Mouse (Mus musculus) natural killer cell, adult 2 months (primary cell): Measurements from ENCODE around the gene Tiparp.

Source experiments
- DNase-seq, 2 experiments: peaks; one replicate each; pipeline ENCODE4 v3.0.0; 2022; ENCODE audit warnings: low spot score in 2 of 2

Tiparp gene

DNA sequence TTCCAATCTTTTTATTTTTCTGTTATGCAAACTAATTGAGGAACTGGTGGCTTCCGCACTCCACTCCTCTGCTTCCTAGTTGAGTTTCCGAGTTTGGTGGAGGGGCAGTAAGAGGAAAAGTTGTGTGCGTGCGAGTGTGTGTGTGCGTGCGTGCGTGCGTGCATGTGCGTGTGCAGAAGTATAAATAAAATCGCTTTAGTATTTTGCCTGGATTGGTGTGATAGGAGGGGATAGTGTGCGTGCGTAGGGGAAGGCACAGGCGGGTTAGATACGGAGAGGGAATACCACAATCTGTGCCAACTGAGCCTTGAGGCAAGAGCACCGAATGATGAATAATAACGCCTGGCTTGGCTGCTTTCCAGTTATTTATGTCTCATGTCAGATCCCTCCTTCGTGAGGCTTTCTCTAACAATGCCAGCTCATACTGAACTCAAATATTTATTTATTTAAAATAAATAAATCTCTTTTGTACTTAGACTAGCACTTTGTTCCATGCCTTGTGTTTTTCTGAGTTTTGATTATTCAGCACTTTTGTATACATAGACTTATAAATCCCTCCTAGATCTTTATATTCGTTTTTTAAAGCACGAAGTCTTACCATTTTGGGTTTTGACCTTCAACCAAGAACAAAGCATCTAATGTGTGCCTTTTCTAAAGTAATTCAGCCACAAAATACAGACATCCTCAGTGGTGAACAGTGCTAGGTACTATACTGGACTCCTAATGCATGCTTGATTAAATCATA, 1.4 kb downstream of the Tiparp start:
- no peak for DNase-seq

- no peak for DNase-seq
These were observed 4.8 kb downstream of the Tiparp start for GRCm38 (mm10) chr3:65533014-65533413.

DNA sequence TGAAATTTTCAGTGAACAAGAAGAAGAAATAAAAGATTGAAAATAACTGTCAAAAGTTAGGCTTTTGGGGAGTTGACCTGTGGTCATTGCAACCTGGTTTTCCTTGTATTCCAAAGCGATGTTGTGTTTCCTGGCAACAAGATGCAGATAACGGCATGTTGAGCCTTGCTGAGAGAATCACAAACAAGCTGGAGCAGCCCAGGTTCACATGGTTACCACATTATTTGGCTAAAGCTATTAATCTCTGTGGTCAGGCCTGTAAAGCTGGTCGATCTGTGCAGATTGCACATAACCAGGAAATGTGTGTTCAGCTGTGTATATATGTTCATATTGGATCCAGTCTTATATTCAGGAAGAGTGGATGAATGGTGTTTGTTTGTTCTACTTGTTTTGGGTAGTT, 5.4 kb downstream of the Tiparp start:
- DNase-seq, result no peak

- no peak for DNase-seq
These were observed 6.3 kb downstream of the Tiparp start for GRCm38 (mm10) chr3:65534488-65534887.

DNA sequence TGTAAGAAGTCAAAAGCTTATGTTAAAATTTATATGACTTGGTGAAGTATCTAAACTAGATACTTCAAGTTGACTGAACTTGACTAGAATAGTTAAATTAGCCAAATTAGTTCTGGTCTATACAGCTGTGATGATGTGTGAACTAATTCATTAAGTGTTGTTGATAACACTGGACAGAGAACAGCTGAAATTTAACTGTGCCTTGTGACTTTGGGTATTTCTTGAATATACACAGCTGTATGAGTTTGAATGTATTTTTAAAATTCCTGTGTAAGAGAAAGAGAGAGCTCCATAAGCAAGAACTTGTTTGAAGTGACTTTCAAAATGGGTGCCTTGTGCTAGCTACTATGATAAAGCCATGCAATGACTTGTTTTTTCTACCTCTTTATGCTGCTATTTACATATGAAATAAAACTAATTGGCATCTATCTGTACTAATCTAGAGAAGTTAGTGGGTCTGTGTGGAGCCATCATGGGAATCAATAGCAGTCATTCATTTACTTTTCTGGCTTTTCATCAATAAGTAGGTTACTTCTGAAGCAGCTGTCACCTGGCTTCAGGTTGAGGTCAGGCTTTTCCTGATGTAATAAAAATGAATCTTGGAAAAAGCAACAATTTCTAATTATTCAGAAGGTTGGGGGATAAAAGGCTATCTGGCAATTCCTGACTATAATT, 7.0 kb downstream of the Tiparp start:
- DNase-seq, result no peak

DNA sequence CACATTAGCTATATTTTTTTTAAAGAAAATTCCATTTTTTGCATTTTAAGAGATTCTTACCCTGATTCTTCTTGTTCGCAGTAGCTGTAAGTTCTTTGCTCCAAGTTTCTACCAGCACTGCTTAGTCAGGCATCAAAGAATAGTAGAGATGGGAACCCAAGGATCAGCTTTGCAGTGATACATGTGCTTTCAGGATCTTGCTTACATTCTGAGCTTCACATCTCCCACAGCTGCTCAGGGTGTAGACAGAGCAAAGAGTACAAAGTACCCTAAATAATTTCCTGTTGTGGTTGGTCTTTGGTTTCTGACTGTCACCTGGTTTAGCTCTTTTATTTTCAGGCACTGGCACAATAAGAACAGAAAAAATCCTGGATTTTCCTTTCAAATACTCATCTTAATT, 9.1 kb downstream of the Tiparp start:
- DNase-seq, result no peak

GRCm38 (mm10) chr3:65540906-65541551, 12.8 kb downstream of the Tiparp start:
- DNase-seq, result no peak

DNA sequence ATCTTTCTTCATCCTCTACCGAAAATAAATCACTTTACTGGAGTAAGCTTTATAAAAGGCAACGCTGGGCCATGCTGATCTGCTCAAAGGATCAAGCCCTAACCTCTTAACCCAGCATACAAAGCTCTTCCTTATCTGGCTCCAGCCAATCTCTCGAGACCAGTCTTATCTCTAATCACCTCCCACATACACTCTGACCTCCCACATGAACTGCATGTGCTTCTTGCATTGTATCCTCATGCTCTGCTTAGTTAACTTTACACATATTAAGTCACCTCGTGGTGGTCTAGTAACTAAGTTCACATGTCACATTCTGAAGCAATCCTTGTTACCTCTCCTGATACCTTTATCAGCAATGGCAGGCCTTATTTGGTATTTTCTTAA, 13.3 kb downstream of the Tiparp start:
- no peak for DNase-seq

- DNase-seq, result no peak
These were observed 21.6 kb downstream of the Tiparp start for GRCm38 (mm10) chr3:65549785-65550184.

GRCm38 (mm10) chr3:65551065-65551464, 22.9 kb downstream of the Tiparp start:
- no peak for DNase-seq

- no peak for DNase-seq
These were observed 26.4 kb downstream of the Tiparp start for GRCm38 (mm10) chr3:65554633-65555032.

DNA sequence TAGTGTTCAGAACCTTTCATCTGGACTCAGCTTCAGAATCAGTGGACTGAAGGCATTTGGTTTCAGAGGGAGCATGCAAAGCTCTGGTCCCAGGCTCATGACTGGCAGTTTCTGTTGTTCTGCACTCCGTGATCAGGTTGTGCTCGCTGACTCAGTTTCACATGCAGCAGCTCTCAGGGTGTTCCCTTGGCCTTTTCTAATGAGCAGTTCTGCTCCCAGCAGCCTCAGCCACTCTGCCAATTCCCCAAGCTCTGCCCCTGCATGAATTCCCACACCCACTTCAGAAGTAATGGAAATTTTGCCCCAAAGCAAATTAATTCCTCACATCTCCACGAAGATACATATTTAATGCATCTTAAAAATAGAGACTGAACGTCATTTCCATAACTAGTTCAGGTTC, 30.5 kb downstream of the Tiparp start:
- no peak for DNase-seq

DNA sequence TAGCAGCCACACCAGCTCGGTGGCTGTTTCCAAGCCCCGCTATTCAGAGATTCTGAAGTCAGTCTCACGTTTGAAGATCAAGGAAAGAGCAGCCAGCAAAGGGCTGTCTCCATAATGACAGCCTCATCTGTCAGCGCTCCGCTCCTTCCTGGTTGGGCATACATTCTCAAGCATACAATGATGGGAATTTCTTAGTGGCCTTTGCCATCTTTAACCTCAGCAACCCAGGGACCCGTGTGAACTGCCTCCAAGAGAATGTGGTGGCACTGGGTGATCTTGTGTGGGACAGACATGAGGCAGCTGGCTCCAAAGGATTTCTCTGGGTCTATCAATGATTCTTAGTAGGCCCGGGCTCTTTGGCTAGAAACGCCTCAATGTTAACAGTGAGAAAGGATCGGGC, 34.0 kb downstream of the Tiparp start:
- DNase-seq, result no peak

DNA sequence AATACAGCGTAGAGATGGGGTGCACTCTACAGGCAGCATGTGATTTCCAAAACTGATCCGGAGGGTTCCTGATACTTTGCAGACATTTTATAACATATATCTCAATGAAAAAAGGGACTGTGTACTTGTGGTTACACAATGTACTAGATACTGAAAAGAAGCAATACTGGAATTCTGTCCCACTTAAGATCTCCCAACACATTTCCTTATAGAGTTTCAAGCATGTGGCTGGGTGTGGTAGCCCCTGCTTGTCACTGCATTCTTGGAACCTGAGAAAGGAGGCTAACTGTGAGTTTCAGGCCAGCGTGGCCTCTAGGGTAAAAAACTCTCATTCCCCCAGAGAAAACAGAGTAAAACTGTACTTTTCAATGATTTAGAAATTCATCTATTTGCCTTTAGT, 34.5 kb downstream of the Tiparp start:
- no peak for DNase-seq

- DNase-seq, result no peak
These were observed 35.9 kb downstream of the Tiparp start for GRCm38 (mm10) chr3:65563926-65564624.

- no peak for DNase-seq
These were observed 37.6 kb downstream of the Tiparp start for GRCm38 (mm10) chr3:65565632-65566300.

DNA sequence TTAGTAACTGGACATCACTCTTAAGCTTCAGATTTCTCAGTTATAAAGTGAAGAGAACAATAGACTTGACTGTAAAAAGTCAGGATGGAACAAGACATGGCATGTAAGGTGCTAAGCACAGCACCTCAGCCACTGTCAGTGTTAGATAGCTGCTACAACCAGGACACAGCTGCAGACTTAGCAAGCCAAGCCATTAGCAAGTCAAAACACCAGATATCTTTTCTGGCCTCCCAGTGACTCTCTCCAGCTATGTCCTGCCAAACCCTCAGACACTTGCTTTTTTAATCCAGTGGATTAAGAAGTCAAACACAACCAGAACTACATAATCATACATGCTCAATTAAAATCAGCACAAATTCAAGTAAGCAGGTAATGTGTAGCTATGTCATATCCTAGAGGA, 41.7 kb downstream of the Tiparp start:
- DNase-seq, result no peak

DNA sequence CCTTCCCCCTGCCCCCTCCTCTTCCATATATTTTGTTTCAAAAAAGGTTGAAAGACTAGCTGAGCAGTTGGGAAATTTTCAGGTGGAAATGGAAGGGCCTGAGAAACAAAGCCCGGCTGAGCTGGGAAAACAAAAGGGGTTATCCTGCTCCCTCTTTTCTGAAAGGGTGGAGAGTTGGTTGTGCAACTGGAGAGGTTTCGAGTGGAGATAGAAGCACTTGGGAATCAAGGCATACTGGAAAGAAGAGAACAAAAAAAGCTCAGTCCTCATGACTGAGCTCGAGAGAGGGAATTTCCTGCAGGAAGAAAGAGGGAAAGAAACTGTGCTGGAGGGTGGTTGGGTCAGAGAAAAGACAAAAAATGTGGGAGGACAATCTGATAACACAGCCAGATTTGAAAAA, 45.3 kb downstream of the Tiparp start:
- no peak for DNase-seq

DNA sequence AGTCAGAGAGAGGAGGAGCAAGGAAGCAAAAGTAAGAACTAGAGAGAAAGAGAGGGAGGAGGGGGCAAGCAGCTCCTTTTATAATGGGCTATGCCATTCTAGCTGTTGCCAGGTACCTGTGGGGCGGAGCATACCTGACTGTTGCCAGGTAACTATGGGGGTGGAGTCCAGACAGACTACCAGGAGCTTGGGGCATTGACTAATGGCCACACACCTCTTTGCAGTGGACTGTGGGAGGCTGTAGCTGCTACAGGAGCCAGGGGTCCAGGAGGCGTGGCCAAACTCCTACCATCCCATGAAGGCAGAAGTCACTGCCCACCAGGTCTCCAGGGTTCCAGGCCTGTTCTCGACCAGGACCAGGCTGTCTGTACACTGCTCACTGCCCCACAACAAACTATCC, 49.4 kb downstream of the Tiparp start:
- DNase-seq, result no peak

DNA sequence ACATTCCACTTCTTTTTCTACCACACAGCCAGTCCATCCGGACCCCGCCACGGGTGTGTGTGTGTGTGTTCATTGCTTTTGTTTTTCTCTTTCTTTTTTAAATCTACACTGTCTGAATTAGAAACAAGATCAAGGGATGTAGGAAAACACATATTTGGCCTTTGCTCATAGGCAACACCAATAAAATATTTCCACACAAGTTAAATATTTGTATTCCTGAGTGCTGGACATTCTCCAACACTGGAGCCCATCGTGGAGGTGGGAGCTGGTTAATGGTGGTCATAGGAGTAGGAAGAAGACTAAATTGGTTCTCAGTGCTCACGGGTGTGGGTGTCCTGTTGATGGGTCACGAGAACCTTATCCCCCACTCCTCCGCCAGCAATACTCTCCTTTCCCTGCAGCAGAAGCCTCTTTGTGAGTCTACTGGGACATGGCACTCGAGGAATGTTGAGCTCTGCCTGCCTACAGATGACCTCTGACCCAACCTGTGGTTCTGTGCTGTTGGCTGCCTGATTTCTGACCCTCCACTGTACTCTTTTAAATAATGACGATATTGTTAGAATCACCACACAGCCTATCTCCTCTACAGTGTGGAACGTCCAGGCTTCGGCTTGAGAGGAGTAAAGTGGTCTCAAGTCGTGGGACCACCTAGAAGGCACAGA, 51.2 kb downstream of the Tiparp start:
- DNase-seq, result no peak

GRCm38 (mm10) chr3:65581596-65581995, 53.4 kb downstream of the Tiparp start:
- DNase-seq, result peak in 1 of 2 experiments; percentile 1
